Mouse (Mus musculus) spleen, adult 18-20 months (tissue): ENCODE measurements around the gene Eif2ak4.

Source experiments
- DNase-seq, 2 experiments: peaks; one replicate each; pipeline ENCODE4 v3.0.0; 2022; ENCODE audit warnings: mixed read lengths in 2 of 2

Gene Eif2ak4

DNA sequence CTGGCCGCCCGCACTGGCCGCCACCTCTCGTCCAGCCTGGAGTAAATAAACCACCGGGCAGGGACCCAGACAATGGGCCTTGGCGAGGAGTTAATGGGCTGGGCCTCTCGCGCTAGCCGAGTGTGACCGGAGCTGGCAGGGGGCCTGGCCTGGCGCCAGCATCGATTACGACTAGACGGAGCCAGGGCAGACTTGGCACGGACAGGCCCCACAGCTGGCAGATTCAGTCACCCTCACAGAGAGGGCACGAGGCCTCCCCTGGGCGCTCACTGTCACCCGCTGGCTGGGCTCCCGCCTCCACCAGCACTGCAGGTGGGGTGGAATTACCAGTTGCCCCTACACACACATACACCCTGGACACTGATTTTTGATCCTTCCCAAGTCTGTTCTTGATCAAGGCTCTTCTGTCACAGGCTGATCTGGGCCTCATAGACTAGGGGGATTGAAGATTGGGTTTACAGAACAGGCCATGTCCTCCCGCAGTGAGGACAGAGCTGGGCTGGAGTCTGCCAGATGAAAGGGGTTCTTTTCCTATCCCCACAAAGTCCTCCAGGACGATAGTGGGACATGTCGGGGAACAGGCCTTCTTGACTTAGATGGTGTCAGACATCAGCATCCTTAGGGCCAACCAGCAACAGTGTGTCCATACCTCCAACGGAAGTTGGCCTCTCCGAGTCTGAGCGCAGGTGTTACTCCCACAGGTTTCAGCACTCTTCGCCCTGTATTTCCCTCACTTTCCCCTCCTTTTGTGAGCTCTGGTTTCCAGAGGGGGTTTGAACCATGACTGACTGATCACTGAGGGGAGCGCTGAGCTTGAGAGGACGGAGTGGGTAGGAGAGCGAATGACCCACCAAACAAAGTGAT, 122.3 kb downstream of the Eif2ak4 start:
- peak in 1 of 2 experiments; percentile 24 for DNase-seq

DNA sequence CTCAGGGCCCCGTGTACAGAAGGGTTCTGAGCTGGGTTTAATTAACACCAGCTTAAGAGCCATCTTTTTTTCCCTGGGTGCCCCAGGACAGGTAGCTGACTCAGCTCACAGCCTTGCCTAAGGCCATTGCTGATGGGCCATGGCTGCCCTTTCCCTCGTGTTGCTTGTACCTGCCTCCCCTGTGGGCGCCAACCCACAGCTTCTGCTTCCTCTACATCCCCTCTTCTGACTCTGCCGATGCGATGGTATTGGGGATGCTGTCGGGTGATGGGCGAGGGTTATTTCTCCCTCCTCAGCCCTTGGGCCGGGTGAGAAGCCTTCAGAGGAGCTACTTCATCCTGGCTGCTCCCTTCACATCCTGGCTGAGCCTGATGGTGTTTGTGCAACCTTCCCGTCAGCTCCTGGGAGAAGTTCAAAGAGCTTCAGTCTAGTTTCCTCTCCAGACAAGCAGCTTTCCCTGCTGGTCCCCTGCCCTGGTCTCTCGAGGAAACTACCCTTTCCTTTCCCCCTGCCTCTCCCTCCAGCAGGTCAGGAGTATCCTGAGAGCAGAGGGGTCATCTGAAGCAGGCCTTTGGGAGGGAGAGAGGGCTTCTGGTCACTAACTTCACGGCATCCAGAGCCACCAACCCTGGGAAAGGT, 123.5 kb downstream of the Eif2ak4 start:
- DNase-seq, result no peak

DNA sequence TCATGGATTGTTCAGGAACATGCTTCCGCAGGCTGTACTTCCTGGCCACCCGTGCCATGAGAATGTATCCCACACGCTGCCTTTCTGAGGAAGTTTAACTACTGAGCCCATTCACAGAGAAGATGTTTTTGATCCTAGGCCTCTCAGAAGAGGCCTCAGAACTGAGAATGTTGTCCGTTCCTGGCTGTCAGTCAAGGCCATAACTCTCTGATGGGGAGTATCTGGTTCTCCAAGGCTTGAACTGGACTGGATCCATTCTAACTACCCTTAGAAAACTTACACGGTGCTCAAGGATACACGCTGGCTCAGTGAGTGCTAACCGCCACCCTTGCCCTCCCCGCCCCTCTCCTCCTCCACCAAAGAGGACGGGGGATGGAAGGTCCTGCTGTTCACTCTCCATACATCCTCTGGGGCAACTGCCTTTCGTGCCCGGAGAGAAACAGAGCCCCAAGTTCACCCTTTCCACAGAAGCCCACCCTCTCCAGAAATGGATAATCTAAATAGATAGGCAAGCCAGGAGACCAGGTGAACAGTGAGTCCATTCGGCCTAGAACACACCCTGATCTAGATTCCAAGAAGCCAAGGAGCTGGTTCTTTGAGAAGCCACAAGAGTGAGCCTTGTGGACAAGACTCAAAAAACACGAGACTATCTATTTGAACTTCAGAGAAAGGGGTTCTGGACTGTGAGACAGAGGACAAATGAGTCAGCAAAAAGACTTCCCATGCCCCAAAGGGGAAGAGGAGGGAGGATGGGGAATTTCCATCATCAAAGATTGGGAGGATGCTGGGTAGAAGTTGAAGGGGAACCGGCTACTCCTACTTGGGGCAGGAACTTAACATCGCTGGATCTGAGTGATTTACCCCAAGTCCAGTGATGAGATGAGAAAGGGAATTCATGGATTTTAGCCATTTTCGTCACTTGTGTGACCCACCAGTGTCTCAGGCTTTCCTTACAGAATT, 124.3 kb downstream of the Eif2ak4 start:
- DNase-seq, result no peak

DNA sequence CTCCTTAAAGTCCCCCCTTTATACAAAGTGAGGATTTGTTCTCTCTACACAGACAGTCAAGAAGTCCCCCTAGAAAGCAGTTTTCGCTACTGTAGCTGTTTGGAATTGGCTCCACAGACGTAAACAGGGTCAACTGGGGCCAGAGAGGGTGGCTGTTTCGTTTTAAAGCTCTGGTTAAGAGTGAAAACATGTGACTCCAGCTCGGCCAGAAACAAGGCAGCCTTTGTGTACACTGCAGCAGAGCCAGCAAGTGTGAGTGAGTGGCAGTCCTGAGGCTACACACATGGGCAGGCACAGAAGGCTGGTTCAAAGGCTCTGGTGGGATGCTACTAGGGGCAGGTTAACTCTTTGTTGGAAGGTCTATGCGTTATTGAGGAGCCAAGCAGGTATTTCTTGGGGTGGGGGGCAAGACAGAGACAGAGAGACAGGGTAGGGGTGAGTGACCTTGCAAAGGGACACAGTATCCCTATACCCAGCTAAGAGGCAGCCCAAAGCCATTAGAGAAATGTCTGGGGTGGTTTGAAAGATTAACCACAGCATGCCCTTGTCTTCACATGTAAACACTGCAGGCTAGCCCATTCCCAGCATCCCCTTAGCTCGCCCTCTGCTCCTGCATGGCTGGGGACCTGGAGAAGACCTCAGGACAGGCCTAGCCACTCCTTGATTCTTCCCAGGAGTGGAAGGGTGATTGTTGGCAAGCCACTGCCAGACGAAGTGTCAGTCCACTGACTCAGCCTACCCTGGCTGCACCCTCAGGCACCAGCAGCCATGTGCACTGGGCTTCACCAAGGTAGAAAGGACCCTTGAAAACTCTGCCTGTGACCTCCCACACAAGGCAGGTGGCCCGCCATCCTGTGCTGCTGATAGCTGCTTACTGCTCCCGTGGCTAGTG, 131.9 kb downstream of the Eif2ak4 start:
- DNase-seq, result no peak

DNA sequence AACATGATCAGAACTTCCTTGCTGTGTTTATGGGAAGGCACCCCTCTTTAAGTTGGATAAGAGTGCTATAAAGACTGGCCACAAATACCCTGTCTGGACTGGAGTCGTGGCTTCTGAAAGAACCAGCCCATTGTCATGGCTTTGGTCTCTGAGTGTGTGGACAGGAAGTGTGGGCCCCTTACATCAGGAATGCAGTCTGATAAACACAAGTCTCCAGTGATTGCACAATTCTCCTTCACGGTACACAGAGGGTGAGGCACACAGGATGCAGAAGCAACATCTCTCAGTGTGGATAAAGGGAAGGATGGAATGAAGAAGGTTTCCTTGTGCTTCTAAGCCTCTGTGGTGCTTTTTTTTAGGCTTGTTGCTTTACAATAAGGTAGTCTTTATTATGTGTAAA, 133.8 kb downstream of the Eif2ak4 start:
- no peak for DNase-seq

DNA sequence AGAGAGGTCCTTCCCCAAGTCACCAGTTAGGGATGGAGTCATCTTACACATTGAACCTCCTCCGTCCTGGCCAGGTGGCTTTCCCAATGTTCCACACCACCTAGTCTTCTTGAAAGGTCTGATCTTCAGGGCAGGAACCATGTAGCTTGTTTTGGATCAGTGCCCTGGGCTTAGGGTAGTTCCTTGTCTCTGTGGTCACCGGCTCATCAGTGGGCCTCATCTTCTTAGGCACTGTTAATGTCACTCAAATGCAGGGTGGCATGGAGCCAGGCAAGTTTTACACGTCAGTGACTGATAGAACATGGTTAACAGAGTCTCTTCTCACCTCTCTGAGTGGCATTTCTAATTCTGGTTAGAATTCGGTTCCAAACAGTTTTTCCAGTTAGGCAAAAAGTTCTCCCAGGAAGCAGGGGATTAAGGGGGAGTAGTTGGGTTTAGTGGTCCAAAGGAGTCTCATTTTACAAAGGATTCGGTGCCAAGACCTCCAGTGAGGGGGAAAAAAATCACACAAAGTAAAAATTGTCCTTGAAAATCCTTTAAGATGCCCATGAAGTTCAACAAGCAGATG, 134.8 kb downstream of the Eif2ak4 start:
- no peak for DNase-seq

DNA sequence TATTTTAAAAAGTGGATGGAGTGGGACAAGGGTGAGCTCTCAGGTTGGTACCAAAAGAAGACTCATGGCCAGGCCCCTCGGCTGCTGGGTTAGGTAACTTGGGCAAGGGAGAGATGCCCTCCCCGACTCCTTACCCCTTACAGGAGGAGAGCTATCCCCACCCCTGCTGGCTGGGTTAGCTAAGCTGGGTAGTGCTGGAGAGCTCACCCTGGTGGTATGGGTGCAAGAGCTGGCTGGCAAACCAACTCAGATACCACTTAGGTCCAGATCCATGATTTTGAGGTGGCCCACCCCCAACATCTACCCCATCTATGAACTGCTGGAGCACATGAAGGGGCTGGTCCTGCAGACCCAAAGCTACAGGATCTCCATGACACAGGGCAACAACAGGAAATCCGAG, 136.4 kb downstream of the Eif2ak4 start:
- no peak for DNase-seq
